Mouse (Mus musculus): ENCODE data around the gene Pi4k2a. TPM values are rescaled to one million over a fixed set of nuclear protein-coding genes. Genes with fewer than 3 reads are reported as not detected.

Gene Pi4k2a
- polyA plus RNA-seq, 2 experiments: 29.9 to 34.4 TPM

GRCm38 (mm10) chr19:42072802-42073201 lies 17.5 kb upstream of the Pi4k2a start:
- Histone ChIP-seq H3K36me3 (ENCODE audit: control insufficient read depth, insufficient read depth, low read length) (peaks cover 14% of the 10 kb centered on the region; the same call in 1 of the 2 replicates), H3K9me3 (ENCODE audit: control insufficient read depth, low read length) (no peaks in the 10 kb centered on the region), H3K9ac (ENCODE audit: low read depth, low read length, severe bottlenecking) (no peak overlapping the region), H3K27me3 (ENCODE audit: control insufficient read depth, insufficient read depth, low read length) (no peaks in the 10 kb centered on the region), H3K27ac (replicated peaks; ENCODE audit: low read depth, low read length) (no peak overlapping the region), H3K4me3 (replicated peaks; ENCODE audit: low read length) (no peak overlapping the region), H3K4me2 (replicated peaks; ENCODE audit: low read depth, low read length, severe bottlenecking) (no peak overlapping the region), H3K4me1 (ENCODE audit: control insufficient read depth, insufficient read depth, low read length) (no peaks in the 10 kb centered on the region)
- WGBS: 78% methylated on average over 7 of the region's 7 CpGs
- TF ChIP-seq POLR2A (IDR thresholded peaks at IDR 0.05; ENCODE audit: borderline replicate concordance, extremely low read depth, insufficient read depth, insufficient read length): no peak
- no peak for DNase-seq (ENCODE audit: low spot score)
- ATAC-seq (ENCODE audit: low FRiP score, low read depth): no peak

DNA sequence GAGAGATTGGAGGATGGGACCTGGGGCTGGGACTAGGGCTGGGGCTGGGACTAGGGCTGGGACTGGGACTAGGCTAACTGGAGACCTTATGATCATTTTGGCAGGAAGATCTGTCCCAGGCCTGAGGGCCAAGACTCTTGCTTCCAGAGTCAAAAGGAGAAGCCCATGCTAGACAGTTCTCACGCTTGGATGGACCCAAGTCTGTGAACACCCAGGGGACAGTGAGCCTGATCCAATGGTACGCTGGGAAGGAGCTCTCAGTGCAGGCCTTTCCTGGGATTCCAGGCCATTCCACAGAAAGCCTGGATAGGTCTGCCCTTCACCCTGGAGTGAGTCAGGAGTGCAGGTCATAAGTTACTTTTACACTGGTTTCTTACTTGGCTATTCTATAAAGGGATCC lies 15.2 kb upstream of the Pi4k2a start:
- Histone ChIP-seq H3K4me2 (replicated peaks; ENCODE audit: low read depth, low read length, severe bottlenecking) (no peak overlapping the region), H3K9ac (ENCODE audit: low read depth, low read length, severe bottlenecking) (no peak overlapping the region), H3K4me3 (replicated peaks; ENCODE audit: low read length) (no peak overlapping the region), H3K27ac (replicated peaks; ENCODE audit: low read depth, low read length) (no peak overlapping the region), H3K9me3 (ENCODE audit: control insufficient read depth, low read length) (no peaks in the 10 kb centered on the region), H3K27me3 (ENCODE audit: control insufficient read depth, insufficient read depth, low read length) (no peaks in the 10 kb centered on the region), H3K4me1 (ENCODE audit: control insufficient read depth, insufficient read depth, low read length) (no peaks in the 10 kb centered on the region), H3K36me3 (ENCODE audit: control insufficient read depth, insufficient read depth, low read length) (peaks cover 14% of the 10 kb centered on the region; the same call in 1 of the 2 replicates)
- no peak for TF ChIP-seq POLR2A (IDR thresholded peaks at IDR 0.05; ENCODE audit: borderline replicate concordance, extremely low read depth, insufficient read depth, insufficient read length)
- no peak for DNase-seq (ENCODE audit: low spot score)
- 85% methylated on average over 2 of the region's 2 CpGs for WGBS
- no peak for ATAC-seq (ENCODE audit: low FRiP score, low read depth)

DNA sequence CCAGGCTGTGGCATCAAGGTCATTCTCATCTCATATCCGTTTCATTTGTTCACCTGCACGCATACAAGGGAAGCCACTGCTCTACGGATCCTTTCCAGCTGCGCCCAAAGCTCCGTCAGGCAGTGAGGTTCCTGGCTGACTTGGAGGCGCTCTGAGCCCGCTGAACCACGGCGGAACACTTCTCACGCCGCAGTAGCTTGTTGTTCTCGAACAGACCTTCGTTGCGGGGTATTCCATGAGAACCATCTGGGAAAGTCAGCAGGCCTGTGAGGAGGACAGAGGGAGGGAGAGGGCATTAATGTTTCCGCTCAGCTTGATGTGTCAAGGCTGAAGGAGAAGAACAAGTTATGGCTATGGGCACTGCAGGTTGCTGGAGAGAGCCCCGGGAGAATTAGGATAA lies 14.3 kb upstream of the Pi4k2a start:
- Histone ChIP-seq H3K9ac (ENCODE audit: low read depth, low read length, severe bottlenecking) (no peak overlapping the region), H3K36me3 (ENCODE audit: control insufficient read depth, insufficient read depth, low read length) (peaks cover 14% of the 10 kb centered on the region; the same call in 1 of the 2 replicates), H3K27ac (replicated peaks; ENCODE audit: low read depth, low read length) (no peak overlapping the region), H3K9me3 (ENCODE audit: control insufficient read depth, low read length) (no peaks in the 10 kb centered on the region), H3K4me3 (replicated peaks; ENCODE audit: low read length) (no peak overlapping the region), H3K4me1 (ENCODE audit: control insufficient read depth, insufficient read depth, low read length) (no peaks in the 10 kb centered on the region), H3K4me2 (replicated peaks; ENCODE audit: low read depth, low read length, severe bottlenecking) (no peak overlapping the region), H3K27me3 (ENCODE audit: control insufficient read depth, insufficient read depth, low read length) (no peaks in the 10 kb centered on the region)
- WGBS: 91% methylated on average over 16 of the region's 16 CpGs
- ATAC-seq (ENCODE audit: low FRiP score, low read depth): no peak
- no peak for DNase-seq (ENCODE audit: low spot score)
- no peak for TF ChIP-seq POLR2A (IDR thresholded peaks at IDR 0.05; ENCODE audit: borderline replicate concordance, extremely low read depth, insufficient read depth, insufficient read length)

DNA sequence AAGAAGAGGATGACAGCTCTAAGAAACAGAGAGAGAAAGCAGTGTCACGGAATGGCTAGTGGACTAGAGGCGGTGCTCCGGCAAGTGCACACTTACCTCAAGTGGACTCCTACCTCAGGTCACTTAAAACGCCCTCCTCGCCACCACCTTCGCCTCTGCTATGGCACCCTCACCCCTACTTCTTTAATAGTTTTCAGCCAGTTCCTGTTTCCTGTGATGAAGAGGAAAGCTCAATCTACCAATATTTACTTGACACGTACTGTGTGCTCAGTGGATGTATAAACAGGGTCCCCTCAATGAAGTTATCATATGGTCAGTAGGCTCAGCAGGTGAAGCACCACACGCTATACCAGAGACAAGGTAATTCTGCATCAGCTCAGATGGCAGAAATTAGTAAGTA lies 11.7 kb upstream of the Pi4k2a start:
- WGBS: 92% methylated on average over 8 of the region's 8 CpGs
- no peaks in the 10 kb centered on the region for H3K9me3 ChIP-seq (ENCODE audit: control insufficient read depth, low read length)
- no peak overlapping the region for H3K4me3 ChIP-seq (replicated peaks; ENCODE audit: low read length)
- peaks cover 14% of the 10 kb centered on the region; the same call in 1 of the 2 replicates for H3K36me3 ChIP-seq (ENCODE audit: control insufficient read depth, insufficient read depth, low read length)
- no peak for TF ChIP-seq POLR2A (IDR thresholded peaks at IDR 0.05; ENCODE audit: borderline replicate concordance, extremely low read depth, insufficient read depth, insufficient read length)
- H3K27ac ChIP-seq (replicated peaks; ENCODE audit: low read depth, low read length): no peak overlapping the region
- ATAC-seq (ENCODE audit: low FRiP score, low read depth) (no peak), DNase-seq (ENCODE audit: low spot score) (no peak)
- no peak overlapping the region for H3K9ac ChIP-seq (ENCODE audit: low read depth, low read length, severe bottlenecking)
- H3K4me1 ChIP-seq (ENCODE audit: control insufficient read depth, insufficient read depth, low read length): no peaks in the 10 kb centered on the region
- no peak overlapping the region for H3K4me2 ChIP-seq (replicated peaks; ENCODE audit: low read depth, low read length, severe bottlenecking)
- H3K27me3 ChIP-seq (ENCODE audit: control insufficient read depth, insufficient read depth, low read length): no peaks in the 10 kb centered on the region

- no peaks in the 10 kb centered on the region for H3K27me3 ChIP-seq (ENCODE audit: control insufficient read depth, insufficient read depth, low read length)
- H3K4me2 ChIP-seq (replicated peaks; ENCODE audit: low read depth, low read length, severe bottlenecking): no peak overlapping the region
- ATAC-seq (ENCODE audit: low FRiP score, low read depth): no peak
- no peak overlapping the region for H3K27ac ChIP-seq (replicated peaks; ENCODE audit: low read depth, low read length)
- no peak for TF ChIP-seq POLR2A (IDR thresholded peaks at IDR 0.05; ENCODE audit: borderline replicate concordance, extremely low read depth, insufficient read depth, insufficient read length)
- no peak overlapping the region for H3K4me3 ChIP-seq (replicated peaks; ENCODE audit: low read length)
- DNase-seq (ENCODE audit: low spot score): no peak
- H3K36me3 ChIP-seq (ENCODE audit: control insufficient read depth, insufficient read depth, low read length): peaks cover 14% of the 10 kb centered on the region; the same call in 1 of the 2 replicates
- 94% methylated on average over 12 of the region's 12 CpGs for WGBS
- H3K9me3 ChIP-seq (ENCODE audit: control insufficient read depth, low read length): no peaks in the 10 kb centered on the region
- no peaks in the 10 kb centered on the region for H3K4me1 ChIP-seq (ENCODE audit: control insufficient read depth, insufficient read depth, low read length)
- H3K9ac ChIP-seq (ENCODE audit: low read depth, low read length, severe bottlenecking): no peak overlapping the region
Observed at GRCm38 (mm10) chr19:42079006-42079405, 11.3 kb upstream of the Pi4k2a start.

DNA sequence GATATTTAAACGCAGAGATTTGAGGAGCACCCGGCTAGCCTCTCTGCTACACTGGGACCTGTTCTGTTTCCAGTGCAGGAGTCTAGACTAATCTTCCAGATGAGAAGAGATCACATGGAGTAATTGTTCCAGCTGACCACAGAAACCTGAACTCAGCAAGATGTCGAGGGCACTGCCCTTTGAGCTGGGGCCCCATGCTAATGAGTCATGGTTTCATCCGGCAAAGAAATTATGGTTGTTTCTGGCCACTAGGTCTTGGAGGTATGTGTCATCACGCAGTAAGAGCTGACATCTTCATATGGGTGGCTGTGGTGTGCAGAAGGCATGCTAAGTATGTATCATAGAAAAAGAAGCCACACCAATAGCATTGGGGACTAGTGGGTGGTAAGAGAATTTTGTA lies 10.3 kb upstream of the Pi4k2a start:
- no peak overlapping the region for H3K4me3 ChIP-seq (replicated peaks; ENCODE audit: low read length)
- DNase-seq (ENCODE audit: low spot score) (no peak), ATAC-seq (ENCODE audit: low FRiP score, low read depth) (no peak)
- no peak overlapping the region for H3K9ac ChIP-seq (ENCODE audit: low read depth, low read length, severe bottlenecking)
- peaks cover 12% of the 10 kb centered on the region; the same call in 1 of the 2 replicates for H3K36me3 ChIP-seq (ENCODE audit: control insufficient read depth, insufficient read depth, low read length)
- no peak for TF ChIP-seq POLR2A (IDR thresholded peaks at IDR 0.05; ENCODE audit: borderline replicate concordance, extremely low read depth, insufficient read depth, insufficient read length)
- no peaks in the 10 kb centered on the region for H3K9me3 ChIP-seq (ENCODE audit: control insufficient read depth, low read length)
- H3K4me2 ChIP-seq (replicated peaks; ENCODE audit: low read depth, low read length, severe bottlenecking): no peak overlapping the region
- no peaks in the 10 kb centered on the region for H3K27me3 ChIP-seq (ENCODE audit: control insufficient read depth, insufficient read depth, low read length)
- 79% methylated on average over 5 of the region's 5 CpGs for WGBS
- H3K4me1 ChIP-seq (ENCODE audit: control insufficient read depth, insufficient read depth, low read length): no peaks in the 10 kb centered on the region
- no peak overlapping the region for H3K27ac ChIP-seq (replicated peaks; ENCODE audit: low read depth, low read length)
